Mouse (Mus musculus) v-Abl transformed pro-B cells (cell line): ENCODE results near the gene Gsta2.
"Not testable (repeated sequence)": the region's sequence is repeated elsewhere in the genome, so short reads cannot be mapped to it uniquely, and the experiment has no call there.

Experiments used
- in situ Hi-C, 2 experiments: fragments of 400-800 bp; cut with MboI; formaldehyde crosslinking; loops; one replicate each; pipeline ENCODE4 v1.15.1; 2025; ENCODE audit not compliant: unreplicated experiment in 2 of 2

Gene Gsta2

GRCm38 (mm10) chr9:78367959-78368358, 12.4 kb upstream of the Gsta2 start, which contains the start of gene Dppa5a:
Gene Dppa5a, minus strand, starts transcription at chr9:78368177.
- in situ Hi-C loops: not testable (repeated sequence)

DNA sequence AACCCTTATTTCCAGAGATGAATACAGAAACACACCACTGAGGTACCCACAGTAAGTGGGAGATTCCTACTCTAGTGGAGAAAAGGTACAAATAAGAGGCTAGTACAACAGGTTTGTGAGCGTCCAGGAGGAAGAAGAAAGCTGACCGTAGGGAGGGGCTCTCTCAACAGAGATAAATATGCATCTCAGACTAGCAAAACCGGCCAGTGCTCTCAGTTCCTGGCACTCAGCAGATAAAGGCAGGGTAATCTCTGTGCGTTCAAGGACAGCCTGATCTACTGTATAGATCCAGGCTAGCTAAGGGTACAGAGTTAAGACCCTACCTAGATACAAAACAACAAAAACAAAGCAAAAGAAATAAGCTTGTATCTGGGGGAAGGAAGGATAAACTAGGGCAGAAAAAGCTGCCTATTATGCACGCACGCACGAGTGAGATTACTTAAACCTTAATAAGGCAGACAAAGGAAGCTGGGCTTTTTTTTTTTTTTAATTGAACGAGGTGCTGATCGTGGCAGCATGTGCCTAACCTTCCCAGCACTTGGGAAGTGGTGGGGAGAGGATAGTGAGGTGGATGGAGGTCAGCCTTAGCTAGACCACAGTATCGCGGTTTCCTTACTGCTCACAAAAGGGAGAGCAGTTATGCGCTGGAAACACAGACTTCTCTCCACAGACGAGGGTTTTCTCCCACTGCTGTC, 10.4 kb upstream of the Gsta2 start:
- in situ Hi-C loops: no loop called here

DNA sequence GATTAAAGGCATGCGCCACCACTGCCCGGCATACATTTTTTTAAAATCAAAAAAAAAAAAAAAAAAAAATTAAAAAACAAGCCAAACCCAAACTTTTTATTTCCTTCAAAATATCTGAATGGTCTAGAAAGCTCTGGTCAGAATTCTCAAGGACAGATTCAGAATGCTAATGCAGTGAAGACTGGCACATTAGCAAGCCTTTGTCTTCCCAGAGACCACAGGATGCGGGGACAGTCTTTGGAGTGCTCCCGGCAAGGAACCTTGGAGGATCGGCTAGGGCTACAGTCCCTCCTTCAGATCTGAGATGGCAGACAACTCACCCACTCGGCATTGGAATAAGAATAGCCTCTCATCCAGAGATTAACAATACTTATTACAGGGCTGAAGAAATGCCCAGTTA, 9.1 kb upstream of the Gsta2 start:
- in situ Hi-C loops: loop anchor here in 1 of 2 experiments (5.0 kb wide), 1 partner anchor 63 kb away; no protein-coding TSS in a partner anchor

GRCm38 (mm10) chr9:78363374-78363773, 7.8 kb upstream of the Gsta2 start:
- in situ Hi-C loops: loop anchor here in 1 of 2 experiments (5.0 kb wide), 1 partner anchor 64 kb away; no protein-coding TSS in a partner anchor

DNA sequence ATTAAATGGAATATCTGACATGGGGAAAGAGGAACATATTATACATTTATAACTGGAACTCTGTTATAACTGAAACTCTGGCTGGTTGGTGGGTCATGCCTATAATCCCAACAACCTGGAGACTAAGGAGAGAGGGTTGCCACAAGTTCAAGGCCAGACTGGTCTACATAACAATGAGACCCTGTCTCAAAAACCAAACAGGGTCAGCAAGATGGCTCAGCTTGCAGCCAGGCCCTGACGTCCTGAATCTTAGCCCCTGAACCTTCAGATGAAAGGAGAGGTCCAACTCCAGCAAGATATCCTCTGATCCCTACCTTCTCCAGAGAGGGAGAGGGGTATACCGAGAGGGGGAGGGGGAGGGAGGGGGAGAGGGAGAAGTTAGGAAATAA, 4.9 kb upstream of the Gsta2 start:
- in situ Hi-C loops: loop anchor here in 1 of 2 experiments (5.0 kb wide), 1 partner anchor 67 kb away; no protein-coding TSS in a partner anchor

DNA sequence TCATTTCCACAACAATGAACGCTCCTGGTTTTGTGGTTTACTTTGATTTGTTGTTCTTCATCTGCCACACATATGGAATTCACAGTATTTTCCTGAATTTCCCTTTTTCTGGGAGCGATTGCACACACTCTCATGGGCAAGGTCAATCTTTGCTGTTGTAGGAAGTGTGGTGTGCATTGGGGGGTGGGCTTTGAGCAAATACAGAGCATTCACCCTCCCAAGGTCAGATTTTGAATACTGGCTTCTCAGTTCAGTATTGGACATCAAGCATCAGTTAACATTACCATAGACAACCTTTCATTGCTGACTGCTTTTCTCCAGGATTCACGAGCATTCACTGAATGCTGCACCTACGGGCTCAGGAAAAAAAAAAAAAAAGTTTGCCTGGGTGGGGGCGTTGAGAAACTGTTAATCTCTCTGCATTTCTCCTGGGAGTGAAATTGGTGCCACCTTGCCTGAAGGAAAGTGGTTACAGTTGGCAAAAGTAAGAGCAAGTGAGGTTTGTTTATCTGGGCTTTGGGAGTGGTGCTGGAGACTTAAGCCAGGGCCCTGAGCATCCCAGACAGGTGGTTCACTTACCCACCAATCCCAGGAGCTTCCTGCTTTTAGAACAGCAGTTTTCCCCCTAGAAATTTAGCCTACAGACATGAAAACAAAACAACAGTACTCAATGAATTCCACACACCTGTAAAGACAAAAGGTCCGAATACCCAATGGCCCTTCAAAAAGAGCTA, 4.3 kb upstream of the Gsta2 start:
- in situ Hi-C loops: loop anchor here (5.0 to 10.0 kb wide), 5 partner anchors 67 to 1365 kb away; partner anchors contain the start of gene Col12a1 (in 1 of the 2)

- in situ Hi-C loops: loop anchor here (5.0 to 10.0 kb wide), 4 partner anchors 189 to 1367 kb away; partner anchors contain the start of gene Col12a1 (in 1 of the 2)
Measured at GRCm38 (mm10) chr9:78358053-78358452, 2.5 kb upstream of the Gsta2 start.

GRCm38 (mm10) chr9:78354665-78355578, 666 bp downstream of the Gsta2 start:
- in situ Hi-C loops: loop anchor here (5.0 to 10.0 kb wide), 4 partner anchors 192 to 1370 kb away; partner anchors contain the start of gene Col12a1 (in 1 of the 2)

GRCm38 (mm10) chr9:78351504-78352220, 3.9 kb downstream of the Gsta2 start:
- in situ Hi-C loops: loop anchor here (10.0 kb wide), 2 partner anchors 1363 to 1373 kb away; partner anchors contain the start of gene Col12a1 (in 1 of the 2)

DNA sequence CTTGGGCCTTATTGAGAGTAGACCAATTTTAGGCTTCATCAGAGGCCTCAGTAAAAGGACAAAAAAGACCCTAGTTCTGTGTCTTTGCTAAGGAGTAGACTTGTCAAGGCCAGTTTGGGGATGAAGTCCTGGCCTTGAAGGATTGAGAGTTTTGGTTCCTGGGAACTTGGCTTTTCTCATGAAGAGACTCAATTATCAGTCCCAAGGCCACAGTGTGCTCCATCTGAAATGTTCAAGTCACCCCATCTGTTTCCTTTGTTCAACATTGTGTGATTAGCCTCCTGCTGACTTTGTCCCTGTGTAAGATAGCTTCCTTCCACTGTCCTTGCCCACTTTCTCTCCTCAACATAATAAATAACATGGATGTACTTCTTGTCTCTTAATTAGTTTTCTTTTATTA, 5.6 kb downstream of the Gsta2 start:
- in situ Hi-C loops: loop anchor here (10.0 kb wide), 2 partner anchors 1365 to 1375 kb away; partner anchors contain the start of gene Col12a1 (in 1 of the 2)

DNA sequence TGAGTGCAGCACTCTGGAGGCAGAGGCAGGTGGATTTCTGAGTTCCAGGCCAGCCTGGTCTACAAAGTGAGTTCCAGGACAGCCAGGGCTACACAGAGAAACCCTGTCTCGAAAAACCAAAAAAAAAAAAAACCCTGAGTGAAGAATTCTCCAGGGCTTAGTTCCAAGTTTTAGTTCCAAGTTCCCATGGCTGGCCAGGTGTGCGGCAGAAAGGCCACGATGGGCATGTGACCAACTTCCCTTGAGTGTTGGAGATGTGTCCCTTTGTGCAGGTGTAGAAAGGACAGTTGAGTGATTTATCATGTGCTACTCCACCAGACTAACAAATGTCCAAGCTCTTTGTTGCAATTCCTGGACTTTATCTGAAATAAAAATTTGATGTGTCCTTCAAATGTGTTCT, 6.4 kb downstream of the Gsta2 start:
- in situ Hi-C loops: loop anchor here in 1 of 2 experiments (25.0 kb wide), 1 partner anchor 1663 kb away; the partner anchor contains the start of gene Filip1

DNA sequence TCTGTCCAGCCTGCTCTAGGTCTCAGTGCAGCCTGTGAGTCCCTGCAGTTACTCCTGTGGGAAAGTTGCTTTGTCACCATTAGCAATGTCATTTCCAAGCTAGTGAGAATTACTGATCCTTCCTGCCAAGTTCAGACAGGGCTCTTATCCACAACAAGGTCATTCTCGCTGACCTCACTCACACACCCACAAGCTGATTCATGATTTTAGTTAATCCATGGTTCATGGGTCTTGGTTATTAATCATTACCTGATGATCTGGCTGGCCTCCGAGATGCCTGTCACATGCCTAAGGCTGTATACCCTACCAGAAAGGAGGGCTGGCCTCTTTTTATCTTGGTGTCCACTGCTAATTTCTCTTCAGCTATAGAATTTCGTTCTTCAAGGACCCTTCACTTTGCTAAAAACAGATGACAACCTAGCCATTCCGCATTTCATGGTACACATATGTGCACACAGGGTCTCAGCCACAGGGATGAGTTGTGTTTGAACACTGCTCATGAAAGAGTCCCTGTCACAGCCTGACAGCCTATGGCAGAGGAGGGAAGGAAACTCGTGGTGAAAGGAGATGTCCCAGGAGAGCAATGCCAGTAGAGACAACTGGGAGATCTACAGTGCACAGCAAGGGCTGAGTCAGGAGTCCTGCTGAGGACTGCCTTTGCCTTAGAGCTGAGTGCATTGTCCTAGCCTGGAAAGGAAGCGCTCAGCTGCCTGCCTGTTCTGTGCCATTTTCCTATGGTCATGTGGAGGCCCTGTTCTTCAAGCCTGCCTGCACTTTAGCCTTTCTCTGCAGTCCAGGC, 7.2 kb downstream of the Gsta2 start:
- in situ Hi-C loops: loop anchor here in 1 of 2 experiments (25.0 kb wide), 1 partner anchor 1664 kb away; the partner anchor contains the start of gene Filip1

GRCm38 (mm10) chr9:78347004-78347403, 8.6 kb downstream of the Gsta2 start:
- in situ Hi-C loops: loop anchor here in 1 of 2 experiments (25.0 kb wide), 1 partner anchor 1665 kb away; the partner anchor contains the start of gene Filip1

- in situ Hi-C loops: loop anchor here in 1 of 2 experiments (25.0 kb wide), 1 partner anchor 1667 kb away; the partner anchor contains the start of gene Filip1
Measured at GRCm38 (mm10) chr9:78345235-78345634, 10.4 kb downstream of the Gsta2 start.

DNA sequence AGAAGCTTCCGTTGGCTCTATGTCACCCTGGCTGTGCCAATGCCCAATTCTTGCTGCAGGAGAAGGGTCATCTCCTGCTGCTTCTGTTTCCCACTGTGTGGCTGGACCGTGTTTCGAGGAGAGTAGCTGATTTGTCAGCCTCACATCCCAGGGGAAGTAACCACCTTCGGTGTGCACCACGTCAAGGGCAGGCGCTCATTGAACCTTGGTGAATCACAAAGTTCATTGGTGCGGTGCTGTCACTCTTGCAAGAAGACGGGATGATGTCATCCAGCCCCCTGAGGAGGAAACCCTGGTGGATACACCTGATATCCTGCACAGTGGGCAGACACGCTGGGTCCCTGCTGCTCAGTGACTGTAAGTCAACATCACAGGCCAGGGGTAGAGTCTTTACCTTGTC, 12.5 kb downstream of the Gsta2 start:
- in situ Hi-C loops: loop anchor here in 1 of 2 experiments (25.0 kb wide), 1 partner anchor 1669 kb away; the partner anchor contains the start of gene Filip1

- in situ Hi-C loops: loop anchor here in 1 of 2 experiments (25.0 kb wide), 1 partner anchor 1670 kb away; the partner anchor contains the start of gene Filip1
Measured at GRCm38 (mm10) chr9:78342494-78342893, 13.1 kb downstream of the Gsta2 start.

DNA sequence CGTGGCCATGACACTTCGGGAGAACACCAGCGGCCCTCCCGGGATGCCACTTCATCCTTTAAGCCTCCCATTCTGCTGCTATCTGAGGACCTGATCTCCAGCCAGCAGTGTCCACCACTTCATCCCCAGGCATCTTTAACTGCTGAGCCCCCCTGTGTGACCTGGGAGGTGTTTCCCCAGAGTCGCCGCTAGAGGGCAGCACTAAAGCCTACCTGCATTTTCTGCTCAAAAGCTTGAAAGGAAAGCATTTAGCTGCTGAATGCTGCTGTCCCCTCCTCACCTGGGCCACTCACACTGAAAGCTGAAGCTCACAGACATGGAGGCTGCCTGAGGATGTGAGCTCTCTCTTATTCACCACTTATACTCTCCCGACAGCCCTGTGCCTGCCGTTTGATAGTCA, 15.3 kb downstream of the Gsta2 start:
- in situ Hi-C loops: loop anchor here in 1 of 2 experiments (25.0 kb wide), 1 partner anchor 1672 kb away; the partner anchor contains the start of gene Filip1

DNA sequence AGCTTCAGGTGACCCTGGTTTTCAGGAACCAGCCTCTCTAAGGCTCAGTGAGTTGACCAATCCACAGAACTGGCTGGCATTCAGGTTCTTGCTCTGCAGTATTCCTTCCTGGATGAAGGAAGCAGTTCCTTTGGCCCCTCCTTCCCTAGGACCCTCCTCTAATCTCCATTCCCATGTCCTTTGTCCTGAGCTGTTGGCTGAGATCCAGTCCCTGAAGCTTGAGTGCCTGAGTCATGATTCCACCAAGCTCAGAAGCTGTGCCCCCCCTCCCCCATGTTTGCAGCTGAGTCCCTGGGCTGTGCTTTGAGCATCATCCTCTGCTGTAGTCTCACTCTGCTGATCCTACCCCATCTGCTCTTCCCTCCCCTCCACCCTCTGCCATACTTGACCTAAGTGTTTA, 18.5 kb downstream of the Gsta2 start:
- in situ Hi-C loops: loop anchor here in 1 of 2 experiments (25.0 kb wide), 1 partner anchor 1675 kb away; the partner anchor contains the start of gene Filip1
